Mouse (Mus musculus) liver, embryonic 14.5 days (tissue): ENCODE data around the gene Focad.

Experiments
- CTCF ChIP-seq: IDR thresholded peaks from 2 replicates; pipeline ENCODE4 v1.5.1; 2016; ENCODE audit warnings: antibody characterized with exemption, low read depth, control low read depth
- EP300 ChIP-seq: IDR thresholded peaks from 2 replicates; pipeline ENCODE4 v1.6.1; 2016; ENCODE audit warnings: antibody characterized with exemption, low read depth

DNA sequence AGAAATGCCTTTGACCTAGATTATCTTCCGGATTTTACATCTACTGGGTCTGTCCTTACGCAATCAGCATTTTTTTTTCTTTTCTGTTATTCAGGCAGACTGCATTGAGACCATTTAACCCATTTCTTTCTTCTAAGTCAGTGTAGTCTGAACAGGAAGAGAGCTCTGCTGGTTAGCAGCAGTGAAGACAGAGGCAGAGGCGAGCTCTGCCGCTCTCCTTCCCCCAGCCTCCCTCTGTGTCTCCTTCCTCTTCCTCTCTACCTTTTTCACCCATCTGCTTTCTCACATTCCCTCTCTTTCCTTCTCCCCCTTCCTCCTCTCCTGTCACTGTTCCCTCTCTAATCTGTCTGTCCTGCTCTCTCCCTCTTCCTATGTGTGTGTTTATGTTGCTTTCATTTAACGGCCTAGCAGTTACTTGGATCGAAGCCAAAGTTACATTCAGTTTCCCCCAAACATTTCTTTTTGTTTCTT, 181.2 kb downstream of the Focad start:
- TF ChIP-seq CTCF = no peak
- TF ChIP-seq EP300 = no peak
